Mouse (Mus musculus): ENCODE results near the gene Fam47c. TPM values are rescaled to one million over a fixed set of nuclear protein-coding genes. Genes with fewer than 3 reads are reported as not detected.

The Fam47c gene
- not detected for total RNA-seq (2021)

DNA sequence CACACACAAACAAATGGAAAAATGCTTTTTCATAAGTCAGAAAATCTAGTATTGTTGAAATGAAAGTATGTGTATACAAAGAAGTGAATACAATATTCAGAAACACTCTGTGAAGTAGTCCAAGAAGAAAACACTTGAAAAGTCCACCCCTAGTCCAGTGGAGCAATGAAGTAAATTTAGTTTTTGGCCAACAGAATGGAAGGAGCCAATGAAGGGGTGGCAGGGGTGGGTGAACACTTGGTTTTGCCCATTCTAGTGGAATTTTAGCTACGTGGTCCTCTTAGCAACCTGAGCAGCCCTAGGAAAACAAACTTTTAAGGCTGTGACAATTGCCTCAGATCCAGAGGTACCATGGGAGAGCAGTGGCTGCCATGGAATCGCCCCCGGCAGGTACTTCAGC is at the start of gene Fam47c:
Gene Fam47c (plus strand): TSS at position 301 of the 400 bp plus-strand sequence.
- intact Hi-C loops (cut with DNase I) = no loop called here
- DNase-seq = no peak

DNA sequence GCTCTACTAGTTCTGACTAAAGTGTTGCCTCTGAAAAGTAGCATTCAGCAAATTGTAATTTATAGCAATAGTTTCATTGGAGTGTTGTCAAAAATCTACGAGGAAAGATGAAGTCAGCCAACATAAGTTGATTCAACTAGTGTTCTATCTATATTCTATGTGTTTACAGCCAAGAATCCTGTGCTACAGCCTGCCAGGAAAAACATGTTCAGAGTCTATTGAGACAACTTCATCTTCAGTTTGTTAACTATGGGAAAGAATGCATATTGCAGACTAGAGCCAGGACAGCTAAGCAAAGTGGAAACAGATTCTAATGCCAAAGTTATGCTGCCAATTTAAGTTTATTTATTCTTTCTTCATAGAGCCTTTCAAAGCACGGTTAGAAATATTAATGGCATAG is 31.8 kb downstream of the Fam47c start:
- DNase-seq = no peak
- intact Hi-C loops (cut with DNase I) = no loop called here

DNA sequence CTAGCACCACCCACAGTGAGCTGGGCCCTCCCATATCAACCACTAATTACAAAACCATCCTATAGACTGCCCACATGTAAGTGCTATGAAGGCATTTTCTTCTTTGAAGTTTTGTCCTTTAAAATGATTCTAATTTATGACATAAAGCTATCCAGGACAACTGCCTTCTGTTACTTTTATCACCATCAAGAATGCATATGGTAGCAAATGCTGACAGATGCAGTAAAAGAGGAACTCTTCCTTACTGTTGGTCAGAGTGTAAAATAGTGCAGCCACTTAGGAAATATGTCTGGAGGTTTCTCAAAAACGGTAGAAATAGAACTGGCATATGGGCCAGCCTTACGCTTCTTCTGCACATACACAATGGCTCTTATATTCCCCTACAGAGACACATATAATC is 39.5 kb downstream of the Fam47c start:
- DNase-seq = no peak
- intact Hi-C loops (cut with DNase I) = no loop called here

Other genes with a start within 250 kb of the Fam47c start
- 1 to 10 TPM; 3.1 to 5.2 TPM for gene Prrg1, start 153.9 kb upstream of the Fam47c start, total RNA-seq (2021)